Mouse (Mus musculus): ENCODE results near the gene Stoml1.
A peak's percentile ranks its signal among the peaks of the same experiment; 100 is the strongest.

Stoml1 gene

GRCm38 (mm10) chr9:58305686-58306085, 52.7 kb downstream of the Stoml1 start:
- no peak for DNase-seq

- DNase-seq, result no peak
Observed at GRCm38 (mm10) chr9:58308395-58308794, 55.4 kb downstream of the Stoml1 start.

- peak in 1 of 2 experiments; percentile 37 for DNase-seq
Observed at GRCm38 (mm10) chr9:58310043-58310660, 57.2 kb downstream of the Stoml1 start.

- no peak for DNase-seq
Observed at GRCm38 (mm10) chr9:58311191-58311910, 58.4 kb downstream of the Stoml1 start.

Measured in kidney, adult 8-10 months (tissue).